Mouse (Mus musculus): Measurements from ENCODE around the gene Hbp1. TPM values are rescaled to one million over a fixed set of nuclear protein-coding genes. Genes with fewer than 3 reads are reported as not detected.

Hbp1 gene
- polyA plus RNA-seq (2016; fragmentation: Nextera tagmentation; extraction: Ambion mirVana) = 33.7 and 36.6 TPM in 2 replicates

DNA sequence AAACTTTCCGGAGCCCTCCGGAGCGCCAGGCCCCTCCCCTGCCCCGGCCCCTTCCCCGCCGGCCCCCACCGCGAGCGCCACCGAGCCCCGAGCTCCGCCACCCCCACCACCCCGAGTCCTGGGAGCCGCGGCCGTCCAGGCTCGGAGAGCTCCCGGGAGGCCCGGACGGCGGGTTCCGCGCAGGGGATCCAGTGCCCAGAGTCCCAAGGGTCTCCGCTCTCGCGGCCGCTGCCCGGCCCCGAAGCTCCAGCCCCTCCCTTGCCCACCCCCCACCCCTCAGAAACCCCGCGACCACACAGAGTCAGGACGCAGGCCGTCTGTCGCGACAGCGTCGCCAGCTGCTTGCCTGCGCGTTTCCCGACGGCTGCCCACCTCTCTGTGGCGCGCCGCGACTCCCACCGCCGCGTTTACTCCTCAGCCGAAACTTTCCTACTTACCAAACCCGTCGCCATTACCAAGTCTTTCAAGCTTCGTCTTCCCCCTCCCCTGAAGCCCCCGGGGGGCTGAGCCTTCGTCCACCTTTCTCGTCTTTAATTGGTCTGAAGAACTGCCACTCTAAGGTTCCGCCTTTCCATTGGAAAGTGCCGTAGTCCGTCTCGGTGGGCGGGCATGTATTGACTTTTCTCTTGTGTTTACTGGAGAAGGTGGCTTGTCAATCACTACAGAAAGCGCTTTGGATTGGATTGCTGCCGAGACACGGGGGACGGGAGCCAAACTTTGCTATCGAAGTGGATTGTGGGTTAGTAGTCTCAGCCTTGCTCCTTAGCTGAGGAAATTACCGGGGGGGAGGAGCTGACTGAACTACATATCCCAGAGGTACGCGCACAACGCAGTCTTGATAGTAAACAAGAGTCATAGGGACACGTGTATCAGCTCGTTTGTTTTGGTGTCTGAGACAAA, at the start of gene Hbp1:
Hbp1 (minus strand) TSS at position 777 of the 900 bp plus-strand sequence.
- no peaks in the 10 kb centered on the region for H3K36me3 ChIP-seq
- WGBS (ENCODE audit: insufficient replicate concordance) = under 1% methylated on average over 66 of the region's 71 CpGs
- ATAC-seq = peak; percentile 95

DNA sequence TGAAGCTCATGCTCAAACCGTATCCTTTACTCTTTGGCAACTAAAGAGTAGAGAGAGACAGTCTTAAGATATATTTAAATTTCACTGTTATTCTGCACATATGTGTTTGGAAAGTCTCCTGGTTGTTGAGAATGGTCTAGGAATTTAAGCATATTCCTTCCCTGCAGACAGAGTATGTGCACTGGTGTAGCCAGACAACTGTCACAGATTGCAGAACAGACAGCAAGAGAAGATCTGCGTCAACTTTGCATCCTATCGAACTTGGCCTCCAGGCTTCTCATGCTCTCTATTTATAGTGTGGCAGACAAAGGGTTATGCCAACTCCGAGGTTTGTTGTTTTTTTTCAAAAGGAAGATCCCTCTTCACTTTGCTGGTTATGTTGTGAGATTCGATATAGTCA, 48.4 kb upstream of the Hbp1 start:
- Histone ChIP-seq H3K36me3 (peaks cover 30% of the 10 kb centered on the region), H3K4me2 (no peak overlapping the region), H3K4me3 (no peak overlapping the region), H3K27me3 (replicated peaks) (no peaks in the 10 kb centered on the region), H3K27ac (peak overlapping the region; percentile 92; the same call in 1 of the 2 replicates), H3K9ac (no peak overlapping the region), H3K4me1 (peaks cover 73% of the 10 kb centered on the region), H3K9me3 (replicated peaks) (no peaks in the 10 kb centered on the region)
- no peak for ATAC-seq
- 53% methylated on average over 5 of the region's 5 CpGs for WGBS (ENCODE audit: insufficient replicate concordance)

More for the DNA sequence above, at the start of gene Hbp1:
- Histone ChIP-seq H3K4me1 (peaks cover 42% of the 10 kb centered on the region), H3K4me3 (peak within 1 kb of the TSS; percentile 99), H3K9me3 (replicated peaks) (no peaks in the 10 kb centered on the region), H3K9ac (peak within 1 kb of the TSS; percentile 98), H3K27me3 (replicated peaks) (no peaks in the 10 kb centered on the region), H3K27ac (peak within 1 kb of the TSS; percentile 98), H3K4me2 (peak within 1 kb of the TSS; percentile 87)

DNA sequence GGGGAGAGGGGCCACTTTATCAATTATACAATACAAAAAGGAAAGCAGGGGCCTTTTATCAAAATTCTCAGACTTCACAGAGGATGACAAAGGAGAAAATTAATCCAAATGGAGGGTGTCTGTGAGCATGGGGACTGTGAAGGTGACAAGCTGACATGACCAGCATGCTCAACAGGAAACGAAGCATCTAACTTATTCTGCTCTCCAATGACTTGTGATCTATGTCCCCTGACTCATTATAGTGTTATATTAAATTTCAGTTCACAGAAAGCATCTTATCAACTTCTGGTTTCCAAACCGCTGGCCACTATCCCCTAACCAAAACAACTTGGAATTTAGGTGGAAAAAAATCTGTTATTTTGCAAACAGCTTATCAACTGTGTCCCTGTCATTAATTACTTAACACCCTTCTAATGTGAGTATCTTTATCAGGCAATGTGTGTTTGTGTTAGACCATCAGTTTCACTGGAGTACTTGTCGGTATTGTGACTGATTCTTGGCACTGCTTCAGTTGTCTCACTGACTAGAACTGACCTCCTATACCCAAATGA, 47.1 kb upstream of the Hbp1 start:
- Histone ChIP-seq H3K4me1 (peaks cover 73% of the 10 kb centered on the region), H3K9me3 (replicated peaks) (no peaks in the 10 kb centered on the region), H3K27ac (peak overlapping the region; percentile 92), H3K4me3 (no peak overlapping the region), H3K4me2 (peak overlapping the region; percentile 52), H3K36me3 (peaks cover 43% of the 10 kb centered on the region), H3K27me3 (replicated peaks) (no peaks in the 10 kb centered on the region), H3K9ac (peak overlapping the region; percentile 37; the same call in 1 of the 2 replicates)
- no peak; the same call in 1 of the 2 replicates for ATAC-seq
- WGBS (ENCODE audit: insufficient replicate concordance) = 22% methylated on average over 3 of the region's 3 CpGs

DNA sequence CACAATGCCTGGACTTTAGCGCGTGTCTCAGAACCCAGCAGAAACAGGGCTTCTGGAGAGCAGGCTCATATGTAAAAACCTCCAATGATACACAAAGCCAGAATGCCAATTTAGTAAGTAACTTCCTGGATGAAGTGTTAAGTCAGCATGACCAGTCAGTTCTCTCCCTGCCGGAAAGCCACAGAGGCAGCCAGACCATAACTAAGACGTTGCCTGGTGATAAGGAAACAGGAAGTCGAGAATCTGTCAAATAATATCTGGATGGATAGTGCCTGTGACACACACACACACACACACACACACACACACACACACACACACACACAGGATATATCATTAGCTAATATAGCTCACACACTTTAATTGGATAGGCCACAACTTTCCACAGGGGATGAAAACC, 46.5 kb upstream of the Hbp1 start:
- H3K4me1 ChIP-seq = peaks cover 68% of the 10 kb centered on the region
- peak overlapping the region; percentile 92 for H3K27ac ChIP-seq
- WGBS (ENCODE audit: insufficient replicate concordance) = 16% methylated on average over 5 of the region's 5 CpGs

DNA sequence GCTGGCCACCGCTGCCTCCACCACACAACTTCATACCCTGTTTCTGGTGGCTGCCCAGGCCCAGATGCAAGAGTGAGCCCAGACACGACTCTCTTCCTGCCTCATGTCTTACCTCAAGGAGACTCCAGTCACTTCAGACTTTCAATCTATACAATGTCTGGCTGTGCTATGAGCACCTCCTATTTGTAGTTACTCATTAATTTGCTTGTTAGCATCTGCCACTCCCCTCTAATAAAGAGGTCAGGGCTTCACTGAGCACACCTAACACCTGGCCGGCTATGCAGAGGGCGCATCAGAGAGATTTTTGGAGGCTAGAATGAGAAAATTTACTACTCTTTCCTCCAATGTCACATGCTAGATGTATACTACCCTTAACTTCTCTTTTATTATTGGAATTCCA, 40.2 kb upstream of the Hbp1 start:
- Histone ChIP-seq H3K36me3 (peaks cover 77% of the 10 kb centered on the region), H3K4me1 (peaks cover 36% of the 10 kb centered on the region), H3K9me3 (replicated peaks) (no peaks in the 10 kb centered on the region), H3K4me3 (no peak overlapping the region), H3K9ac (no peak overlapping the region), H3K4me2 (no peak overlapping the region), H3K27me3 (replicated peaks) (no peaks in the 10 kb centered on the region), H3K27ac (no peak overlapping the region)
- no peak for ATAC-seq
- WGBS (ENCODE audit: insufficient replicate concordance) = 83% methylated on average over 4 of the region's 4 CpGs

More for the DNA sequence above, 46.5 kb upstream of the Hbp1 start:
- Histone ChIP-seq H3K4me3 (no peak overlapping the region), H3K4me2 (peak overlapping the region; percentile 52), H3K9me3 (replicated peaks) (no peaks in the 10 kb centered on the region), H3K9ac (peak overlapping the region; percentile 56; the same call in 1 of the 2 replicates), H3K36me3 (peaks cover 44% of the 10 kb centered on the region), H3K27me3 (replicated peaks) (no peaks in the 10 kb centered on the region)
- peak; percentile 87 for ATAC-seq

DNA sequence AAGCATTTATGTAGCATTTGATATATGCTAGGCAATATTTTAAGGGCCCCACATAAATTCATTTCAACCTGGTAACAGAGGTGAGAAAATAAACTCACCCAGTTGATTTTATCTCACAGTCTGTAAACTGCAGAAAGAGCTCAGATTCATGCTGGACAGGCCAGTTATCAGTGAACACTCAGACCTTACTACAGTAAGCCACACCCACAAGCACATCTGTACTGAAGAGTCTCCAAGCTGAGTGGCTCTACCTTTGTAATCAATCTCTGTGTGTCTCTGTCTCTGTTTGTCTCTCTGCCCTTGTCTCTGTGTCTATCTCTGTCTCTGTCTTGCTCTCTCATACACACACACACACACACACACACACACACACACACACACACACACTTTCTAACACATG, 39.4 kb upstream of the Hbp1 start:
- peak; percentile 67 for ATAC-seq
- peaks cover 35% of the 10 kb centered on the region for H3K4me1 ChIP-seq
- H3K27ac ChIP-seq = no peak overlapping the region
- no peaks in the 10 kb centered on the region for H3K27me3 ChIP-seq (replicated peaks)
- H3K36me3 ChIP-seq = peaks cover 86% of the 10 kb centered on the region
- H3K4me2 ChIP-seq = no peak overlapping the region
- no peaks in the 10 kb centered on the region for H3K9me3 ChIP-seq (replicated peaks)
- no peak overlapping the region for H3K9ac ChIP-seq
- H3K4me3 ChIP-seq = no peak overlapping the region

DNA sequence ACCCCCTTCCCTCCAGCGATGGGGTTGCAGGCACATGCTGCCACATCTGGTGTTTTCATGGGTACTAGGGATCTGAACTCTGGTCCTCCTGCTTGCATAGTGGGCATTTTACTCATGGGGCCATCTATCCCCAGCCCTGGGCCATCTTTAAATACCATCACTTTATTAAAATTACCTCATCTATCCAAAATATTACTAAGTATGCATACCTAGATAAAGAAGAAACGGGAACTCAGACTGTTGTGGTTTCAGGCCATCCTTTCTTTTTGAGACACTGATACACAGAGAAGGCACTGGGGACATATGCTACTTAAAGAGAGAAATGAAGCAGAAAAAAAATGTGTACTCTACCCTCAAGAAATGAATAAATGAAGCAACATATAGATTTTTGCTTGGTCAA, 36.1 kb upstream of the Hbp1 start:
- Histone ChIP-seq H3K4me2 (no peak overlapping the region), H3K27ac (no peak overlapping the region), H3K4me1 (peaks cover 27% of the 10 kb centered on the region), H3K27me3 (replicated peaks) (no peaks in the 10 kb centered on the region), H3K4me3 (no peak overlapping the region), H3K9me3 (replicated peaks) (no peaks in the 10 kb centered on the region), H3K36me3 (peaks cover 85% of the 10 kb centered on the region), H3K9ac (no peak overlapping the region)
- WGBS (ENCODE audit: insufficient replicate concordance) = 64% methylated on average over 2 of the region's 2 CpGs
- no peak for ATAC-seq

DNA sequence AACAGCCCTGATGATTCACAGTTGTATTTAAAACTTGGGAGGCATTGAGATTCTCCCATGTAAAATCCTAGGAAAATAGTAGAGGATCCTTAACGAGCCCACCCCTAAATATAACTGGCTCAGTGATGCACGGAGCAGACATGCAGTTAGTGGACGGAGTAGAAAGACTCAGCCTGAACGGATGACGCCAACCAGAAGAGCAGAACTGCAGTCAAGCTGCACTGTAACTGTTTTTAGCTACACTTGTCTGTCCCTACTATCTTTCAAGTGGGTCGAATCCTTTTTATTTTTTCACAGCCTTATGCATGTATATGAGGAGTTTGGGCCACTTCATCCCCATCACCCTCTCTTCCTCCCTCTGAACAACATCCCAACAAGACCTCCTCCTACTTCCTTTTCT, 35.4 kb upstream of the Hbp1 start:
- H3K4me2 ChIP-seq = no peak overlapping the region
- no peak overlapping the region for H3K4me3 ChIP-seq
- no peaks in the 10 kb centered on the region for H3K27me3 ChIP-seq (replicated peaks)
- WGBS (ENCODE audit: insufficient replicate concordance) = 86% methylated on average over 6 of the region's 6 CpGs
- H3K36me3 ChIP-seq = peaks cover 85% of the 10 kb centered on the region
- no peak for ATAC-seq
- no peak overlapping the region for H3K27ac ChIP-seq
- H3K4me1 ChIP-seq = peaks cover 25% of the 10 kb centered on the region
- H3K9me3 ChIP-seq (replicated peaks) = no peaks in the 10 kb centered on the region
- H3K9ac ChIP-seq = no peak overlapping the region

DNA sequence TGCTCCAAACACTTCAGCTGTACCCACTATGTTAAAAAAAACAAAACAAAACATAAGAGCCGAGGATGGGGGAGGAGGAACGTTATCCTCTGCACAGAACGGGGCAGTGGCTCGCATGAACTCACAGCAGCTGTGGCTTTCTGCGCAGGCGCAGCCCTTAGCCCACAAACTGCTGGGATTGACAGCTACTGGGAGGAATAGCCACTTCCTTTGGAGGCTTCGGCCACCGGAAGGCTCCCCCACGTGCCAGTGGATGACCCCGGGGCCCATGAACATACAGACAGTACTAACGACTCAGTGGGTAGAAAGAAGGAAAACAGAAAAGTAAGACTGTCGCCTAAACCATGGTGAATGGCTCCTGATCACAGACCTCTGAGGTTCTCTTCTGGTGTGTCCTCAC, 34.3 kb upstream of the Hbp1 start:
- 33% methylated on average over 12 of the region's 12 CpGs for WGBS (ENCODE audit: insufficient replicate concordance)
- Histone ChIP-seq H3K9me3 (replicated peaks) (no peaks in the 10 kb centered on the region), H3K27me3 (replicated peaks) (no peaks in the 10 kb centered on the region), H3K36me3 (peaks cover 90% of the 10 kb centered on the region), H3K4me2 (no peak overlapping the region), H3K4me1 (peaks cover 14% of the 10 kb centered on the region), H3K4me3 (no peak overlapping the region), H3K9ac (no peak overlapping the region), H3K27ac (no peak overlapping the region)
- ATAC-seq = no peak

DNA sequence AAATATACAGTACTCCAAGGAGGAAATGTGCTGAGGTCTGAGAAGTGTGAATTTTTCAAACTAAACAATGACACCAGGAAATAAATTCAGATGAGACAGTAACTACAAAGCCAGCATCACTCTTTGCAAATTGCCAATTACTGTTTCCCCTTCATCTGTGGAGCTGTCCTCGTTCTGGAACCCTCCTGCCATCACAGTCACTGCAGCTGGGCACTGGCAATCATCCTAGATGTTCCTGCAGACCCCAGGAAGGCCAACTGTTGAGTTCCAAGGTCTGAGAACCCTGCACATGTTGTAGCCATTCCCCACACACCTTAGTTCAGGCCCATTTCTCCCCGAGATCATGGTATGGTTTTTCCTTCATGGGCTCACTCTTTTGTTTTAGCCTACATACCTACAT, 33.9 kb upstream of the Hbp1 start:
- Histone ChIP-seq H3K36me3 (peaks cover 91% of the 10 kb centered on the region), H3K27me3 (replicated peaks) (no peaks in the 10 kb centered on the region), H3K4me2 (no peak overlapping the region), H3K27ac (no peak overlapping the region), H3K4me1 (peaks cover 9% of the 10 kb centered on the region), H3K9me3 (replicated peaks) (no peaks in the 10 kb centered on the region), H3K9ac (no peak overlapping the region), H3K4me3 (no peak overlapping the region)
- ATAC-seq = no peak
- 56% methylated on average over 2 of the region's 2 CpGs for WGBS (ENCODE audit: insufficient replicate concordance)

DNA sequence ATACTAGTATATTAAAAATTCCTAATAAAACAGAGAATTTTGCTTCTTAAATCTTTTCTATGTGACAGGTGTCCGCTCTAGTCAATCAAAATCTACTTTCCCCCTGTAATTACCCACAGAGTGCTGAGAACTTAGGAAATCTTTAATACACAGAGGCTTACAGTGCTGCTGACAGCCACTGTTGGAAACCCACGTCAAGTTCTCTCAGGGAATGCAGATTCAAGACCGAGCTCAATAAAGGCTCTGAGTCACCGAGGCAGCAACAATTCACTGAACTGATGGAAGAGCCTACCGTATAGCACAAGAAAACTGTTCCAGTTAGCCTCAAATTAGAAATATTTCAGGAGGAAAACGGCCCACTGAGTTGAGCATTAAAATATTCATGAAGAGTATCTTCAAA, 33.4 kb upstream of the Hbp1 start:
- 84% methylated on average over 6 of the region's 6 CpGs for WGBS (ENCODE audit: insufficient replicate concordance)
- no peak overlapping the region for H3K9ac ChIP-seq
- peaks cover 91% of the 10 kb centered on the region for H3K36me3 ChIP-seq
- H3K4me2 ChIP-seq = no peak overlapping the region
- no peak overlapping the region for H3K27ac ChIP-seq
- no peak overlapping the region for H3K4me3 ChIP-seq
- no peaks in the 10 kb centered on the region for H3K27me3 ChIP-seq (replicated peaks)
- peaks cover 9% of the 10 kb centered on the region for H3K4me1 ChIP-seq
- no peaks in the 10 kb centered on the region for H3K9me3 ChIP-seq (replicated peaks)
- no peak for ATAC-seq

DNA sequence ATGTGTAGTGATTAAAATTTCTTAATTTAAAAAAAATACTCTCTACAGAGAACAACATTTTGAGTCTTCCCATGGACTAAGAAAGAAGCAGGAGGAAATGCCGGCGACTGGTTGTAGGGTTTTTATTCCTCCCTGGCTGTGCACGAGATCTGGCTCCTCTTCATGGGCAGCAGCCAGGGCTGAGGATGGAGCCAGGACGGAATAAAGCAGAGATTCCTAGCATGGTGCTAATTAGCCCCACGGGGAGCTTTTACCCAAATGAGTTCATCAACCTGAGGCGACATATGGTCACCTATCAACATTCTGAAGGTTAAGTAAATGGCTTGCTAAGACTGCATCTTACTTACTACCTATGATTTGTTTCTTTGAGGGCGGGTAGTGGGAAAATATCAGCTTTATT, 32.9 kb upstream of the Hbp1 start:
- WGBS (ENCODE audit: insufficient replicate concordance) = 83% methylated on average over 7 of the region's 7 CpGs
- Histone ChIP-seq H3K4me1 (peaks cover 9% of the 10 kb centered on the region), H3K4me2 (no peak overlapping the region), H3K9ac (no peak overlapping the region), H3K36me3 (peaks cover 91% of the 10 kb centered on the region), H3K4me3 (no peak overlapping the region), H3K27ac (no peak overlapping the region), H3K27me3 (replicated peaks) (no peaks in the 10 kb centered on the region), H3K9me3 (replicated peaks) (no peaks in the 10 kb centered on the region)
- no peak for ATAC-seq

Data from liver, embryonic 12.5 days (tissue).